Mouse (Mus musculus): ENCODE data around the gene Tdrd7. TPM values are rescaled to one million over a fixed set of nuclear protein-coding genes. Genes with fewer than 3 reads are reported as not detected.

Gene Tdrd7
- polyA plus RNA-seq, 1 experiment from 2014 or later = 15.4 TPM

- Histone ChIP-seq H3K27ac (ENCODE audit: low read depth) (peak overlapping the region; percentile 90), H3K9me3 (ENCODE audit: low read length) (no peaks in the 10 kb centered on the region), H3K36me3 (replicated peaks; ENCODE audit: insufficient read depth, low read length) (no peaks in the 10 kb centered on the region), H3K9ac (replicated peaks) (peak overlapping the region; percentile 93), H3K4me2 (ENCODE audit: low read depth, low read length) (peak overlapping the region; percentile 94), H3K27me3 (ENCODE audit: insufficient read depth, low read length) (no peaks in the 10 kb centered on the region), H3K4me1 (ENCODE audit: insufficient read depth) (peaks cover 53% of the 10 kb centered on the region), H3K4me3 (ENCODE audit: low read depth, low read length) (peak overlapping the region; percentile 92)
- peak; percentile 99 for DNase-seq
- ATAC-seq = peak; percentile 96
- WGBS (ENCODE audit: insufficient replicate concordance) = 2% methylated on average over 49 of the region's 51 CpGs
- TF ChIP-seq CTCF (IDR thresholded peaks at IDR 0.05; ENCODE audit: low read depth) (peak; percentile 91), EP300 (IDR thresholded peaks at IDR 0.05; ENCODE audit: low read depth) (no peak)
Measured at GRCm38 (mm10) chr4:45971806-45972447, 6.8 kb downstream of the Tdrd7 start.

GRCm38 (mm10) chr4:45972448-45972854 lies 7.3 kb downstream of the Tdrd7 start:
- no peak for DNase-seq

GRCm38 (mm10) chr4:45972951-45973350 lies 7.8 kb downstream of the Tdrd7 start:
- Histone ChIP-seq H3K4me2 (ENCODE audit: low read depth, low read length) (peak overlapping the region; percentile 94), H3K4me3 (ENCODE audit: low read depth, low read length) (peak overlapping the region; percentile 92), H3K36me3 (replicated peaks; ENCODE audit: insufficient read depth, low read length) (no peaks in the 10 kb centered on the region), H3K27me3 (ENCODE audit: insufficient read depth, low read length) (no peaks in the 10 kb centered on the region), H3K9ac (replicated peaks) (peak overlapping the region; percentile 93), H3K9me3 (ENCODE audit: low read length) (no peaks in the 10 kb centered on the region), H3K4me1 (ENCODE audit: insufficient read depth) (peaks cover 44% of the 10 kb centered on the region), H3K27ac (ENCODE audit: low read depth) (peak overlapping the region; percentile 90; the same call in 1 of the 2 replicates)
- DNase-seq (no peak), ATAC-seq (no peak)
- TF ChIP-seq EP300 (IDR thresholded peaks at IDR 0.05; ENCODE audit: low read depth) (no peak), CTCF (IDR thresholded peaks at IDR 0.05; ENCODE audit: low read depth) (no peak)
- WGBS (ENCODE audit: insufficient replicate concordance) = 32% methylated on average over 9 of the region's 9 CpGs

More at GRCm38 (mm10) chr4:45972448-45972854, 7.3 kb downstream of the Tdrd7 start:
- H3K27ac ChIP-seq (ENCODE audit: low read depth) = peak overlapping the region; percentile 90
- H3K36me3 ChIP-seq (replicated peaks; ENCODE audit: insufficient read depth, low read length) = no peaks in the 10 kb centered on the region
- no peak for TF ChIP-seq CTCF (IDR thresholded peaks at IDR 0.05; ENCODE audit: low read depth)
- TF ChIP-seq EP300 (IDR thresholded peaks at IDR 0.05; ENCODE audit: low read depth) = no peak
- no peaks in the 10 kb centered on the region for H3K27me3 ChIP-seq (ENCODE audit: insufficient read depth, low read length)
- H3K4me2 ChIP-seq (ENCODE audit: low read depth, low read length) = peak overlapping the region; percentile 94
- peaks cover 48% of the 10 kb centered on the region for H3K4me1 ChIP-seq (ENCODE audit: insufficient read depth)
- peak overlapping the region; percentile 93 for H3K9ac ChIP-seq (replicated peaks)
- peak overlapping the region; percentile 92 for H3K4me3 ChIP-seq (ENCODE audit: low read depth, low read length)
- WGBS (ENCODE audit: insufficient replicate concordance) = under 1% methylated on average over 43 of the region's 53 CpGs
- H3K9me3 ChIP-seq (ENCODE audit: low read length) = no peaks in the 10 kb centered on the region
- ATAC-seq = peak; percentile 70

GRCm38 (mm10) chr4:45976931-45977667 lies 12.0 kb downstream of the Tdrd7 start:
- DNase-seq (no peak), ATAC-seq (no peak)
- WGBS (ENCODE audit: insufficient replicate concordance) = 61% methylated on average over 6 of the region's 6 CpGs
- H3K4me1 ChIP-seq (ENCODE audit: insufficient read depth) = peaks cover 21% of the 10 kb centered on the region
- H3K27me3 ChIP-seq (ENCODE audit: insufficient read depth, low read length) = no peaks in the 10 kb centered on the region
- H3K36me3 ChIP-seq (replicated peaks; ENCODE audit: insufficient read depth, low read length) = no peaks in the 10 kb centered on the region
- H3K4me2 ChIP-seq (ENCODE audit: low read depth, low read length) = no peak overlapping the region
- H3K27ac ChIP-seq (ENCODE audit: low read depth) = no peak overlapping the region
- no peak overlapping the region for H3K4me3 ChIP-seq (ENCODE audit: low read depth, low read length)
- H3K9me3 ChIP-seq (ENCODE audit: low read length) = no peaks in the 10 kb centered on the region
- H3K9ac ChIP-seq (replicated peaks) = no peak overlapping the region
- TF ChIP-seq EP300 (IDR thresholded peaks at IDR 0.05; ENCODE audit: low read depth) (no peak), CTCF (IDR thresholded peaks at IDR 0.05; ENCODE audit: low read depth) (no peak)

GRCm38 (mm10) chr4:45979916-45980315 lies 14.8 kb downstream of the Tdrd7 start:
- 51% methylated on average over 2 of the region's 2 CpGs for WGBS (ENCODE audit: insufficient replicate concordance)
- TF ChIP-seq CTCF (IDR thresholded peaks at IDR 0.05; ENCODE audit: low read depth) (no peak), EP300 (IDR thresholded peaks at IDR 0.05; ENCODE audit: low read depth) (no peak)
- no peaks in the 10 kb centered on the region for H3K36me3 ChIP-seq (replicated peaks; ENCODE audit: insufficient read depth, low read length)
- peak; percentile 24 for DNase-seq
- H3K27ac ChIP-seq (ENCODE audit: low read depth) = 0 out of 2 replicates have a peak overlapping the region, but pooled peaks have one; percentile 52
- ATAC-seq = peak; percentile 46
- no peaks in the 10 kb centered on the region for H3K9me3 ChIP-seq (ENCODE audit: low read length)
- H3K4me2 ChIP-seq (ENCODE audit: low read depth, low read length) = no peak overlapping the region
- H3K4me1 ChIP-seq (ENCODE audit: insufficient read depth) = peaks cover 6% of the 10 kb centered on the region; the same call in 1 of the 2 replicates
- H3K27me3 ChIP-seq (ENCODE audit: insufficient read depth, low read length) = no peaks in the 10 kb centered on the region
- no peak overlapping the region for H3K9ac ChIP-seq (replicated peaks)
- H3K4me3 ChIP-seq (ENCODE audit: low read depth, low read length) = no peak overlapping the region

- Histone ChIP-seq H3K4me3 (ENCODE audit: low read depth, low read length) (no peak overlapping the region), H3K9ac (replicated peaks) (no peak overlapping the region), H3K36me3 (replicated peaks; ENCODE audit: insufficient read depth, low read length) (no peaks in the 10 kb centered on the region), H3K4me1 (ENCODE audit: insufficient read depth) (peaks cover 6% of the 10 kb centered on the region; the same call in 1 of the 2 replicates), H3K27ac (ENCODE audit: low read depth) (peak overlapping the region; percentile 69), H3K9me3 (ENCODE audit: low read length) (no peaks in the 10 kb centered on the region), H3K4me2 (ENCODE audit: low read depth, low read length) (no peak overlapping the region), H3K27me3 (ENCODE audit: insufficient read depth, low read length) (no peaks in the 10 kb centered on the region)
- TF ChIP-seq CTCF (IDR thresholded peaks at IDR 0.05; ENCODE audit: low read depth) = no peak
- peak; percentile 65; the same call in 1 of the 2 replicates for TF ChIP-seq EP300 (IDR thresholded peaks at IDR 0.05; ENCODE audit: low read depth)
- ATAC-seq = peak; percentile 89
- peak; percentile 33 for DNase-seq
Measured at GRCm38 (mm10) chr4:45981054-45981453, 15.9 kb downstream of the Tdrd7 start.
